Mouse (Mus musculus) limb, embryonic 15.5 days (tissue): ENCODE measurements around the gene Twist1. TPM values are rescaled to one million over a fixed set of nuclear protein-coding genes. Genes with fewer than 3 reads are reported as not detected.
A peak's percentile ranks its signal among the peaks of the same experiment; 100 is the strongest.

Experiments used
- ATAC-seq: fragments of 200-750 bp; cut with Nextera tagmentation; 2 replicates; pipeline ENCODE4 v1.8.0; 2017; ENCODE audit warnings: low read depth, moderate TSS enrichment; ENCODE audit not compliant: insufficient number of reproducible peaks, low FRiP score, low TSS enrichment
- H3K27ac ChIP-seq: fragments of 300-500 bp; sonication (generic); 2 replicates; pipeline ENCODE4 v1.5.1; 2015; ENCODE audit warnings: moderate library complexity, mild to moderate bottlenecking, inconsistent platforms
- H3K27me3 ChIP-seq: fragments of 300-500 bp; sonication (generic); 2 replicates; pipeline ENCODE4 v1.6.1; 2015; ENCODE audit warnings: inconsistent platforms
- H3K36me3 ChIP-seq: fragments of 300-500 bp; sonication (generic); 2 replicates; pipeline ENCODE4 v1.6.1; 2015; ENCODE audit warnings: inconsistent platforms
- H3K4me1 ChIP-seq: fragments of 300-500 bp; sonication (generic); 2 replicates; pipeline ENCODE4 v1.6.1; 2015; ENCODE audit warnings: inconsistent platforms
- H3K4me2 ChIP-seq: fragments of 300-500 bp; sonication (generic); 2 replicates; pipeline ENCODE4 v1.6.1; 2015; ENCODE audit warnings: mild to moderate bottlenecking, inconsistent platforms
- H3K4me3 ChIP-seq: fragments of 300-500 bp; sonication (generic); 2 replicates; pipeline ENCODE4 v1.5.1; 2015; ENCODE audit warnings: mild to moderate bottlenecking, inconsistent platforms
- H3K9ac ChIP-seq: fragments of 300-500 bp; sonication (generic); 2 replicates; pipeline ENCODE4 v1.6.1; 2015; ENCODE audit warnings: inconsistent platforms
- H3K9me3 ChIP-seq: fragments of 300-500 bp; sonication (generic); 2 replicates; pipeline ENCODE4 v1.6.1; 2016; ENCODE audit warnings: inconsistent platforms
- WGBS: fragments of 180-500 bp; shearing (Covaris S2); methylation state at CpG from one replicate; pipeline ENCODE4 v1.1.7; 2015; 5-methylcytosine and 5-hydroxymethylcytosine counted together
- polyA plus RNA-seq: library from polyadenylated mRNA; unstranded; fragments of >200 nt; fragmentation: Nextera tagmentation; extraction: Ambion mirVana; gene quantifications from 2 replicates; pipeline ENCODE4 v1.2.1, GENCODE M21; 2015

The Twist1 gene
- 27.9 and 43.7 TPM in 2 replicates for polyA plus RNA-seq

GRCm38 (mm10) chr12:33957400-33958240, at the start of gene Twist1:
TSS of gene Twist1 (plus strand) at chr12:33957671.
- H3K4me3 ChIP-seq: peak within 1 kb of the TSS; percentile 78
- under 1% methylated on average over 82 of the region's 105 CpGs for WGBS
- peak within 1 kb of the TSS; percentile 58 for H3K4me2 ChIP-seq
- ATAC-seq: peak; percentile 94
- peaks cover 11% of the 10 kb centered on the region for H3K4me1 ChIP-seq
- peak within 1 kb of the TSS; percentile 97 for H3K27ac ChIP-seq
- H3K9ac ChIP-seq: peak within 1 kb of the TSS; percentile 98
- H3K9me3 ChIP-seq: no peaks in the 10 kb centered on the region
- H3K36me3 ChIP-seq: no peaks in the 10 kb centered on the region
- peaks cover 32% of the 10 kb centered on the region for H3K27me3 ChIP-seq

GRCm38 (mm10) chr12:33926751-33927150, 30.7 kb upstream of the Twist1 start:
- WGBS: 7% methylated on average over 3 of the region's 3 CpGs
- peaks cover 30% of the 10 kb centered on the region for H3K27me3 ChIP-seq
- no peak overlapping the region for H3K4me3 ChIP-seq
- H3K9me3 ChIP-seq: no peaks in the 10 kb centered on the region
- no peak overlapping the region for H3K27ac ChIP-seq
- peaks cover 9% of the 10 kb centered on the region for H3K4me1 ChIP-seq
- no peak for ATAC-seq
- H3K4me2 ChIP-seq: no peak overlapping the region
- no peaks in the 10 kb centered on the region for H3K36me3 ChIP-seq
- no peak overlapping the region for H3K9ac ChIP-seq

- Histone ChIP-seq H3K9me3 (no peaks in the 10 kb centered on the region), H3K27ac (no peak overlapping the region), H3K4me3 (no peak overlapping the region), H3K36me3 (no peaks in the 10 kb centered on the region), H3K4me2 (no peak overlapping the region), H3K27me3 (peaks cover 30% of the 10 kb centered on the region), H3K9ac (no peak overlapping the region), H3K4me1 (peaks cover 9% of the 10 kb centered on the region)
- no peak for ATAC-seq
- WGBS: 4% methylated on average over 15 of the region's 15 CpGs
These were observed 30.0 kb upstream of the Twist1 start for GRCm38 (mm10) chr12:33927334-33928098.

- 2% methylated on average over 39 of the region's 39 CpGs for WGBS
- H3K4me1 ChIP-seq: peaks cover 9% of the 10 kb centered on the region
- H3K9me3 ChIP-seq: no peaks in the 10 kb centered on the region
- H3K27ac ChIP-seq: no peak within 1 kb of the TSS
- ATAC-seq: no peak
- no peaks in the 10 kb centered on the region for H3K36me3 ChIP-seq
- H3K4me3 ChIP-seq: peak within 1 kb of the TSS; percentile 22
- H3K27me3 ChIP-seq: peaks cover 30% of the 10 kb centered on the region
- no peak within 1 kb of the TSS for H3K9ac ChIP-seq
- peak within 1 kb of the TSS; percentile 36 for H3K4me2 ChIP-seq
These were observed 28.9 kb upstream of the Twist1 start, which contains the start of gene Ferd3l for GRCm38 (mm10) chr12:33928331-33929192. TSS of gene Ferd3l (plus strand) at chr12:33928425.

- H3K4me1 ChIP-seq: peaks cover 6% of the 10 kb centered on the region
- H3K4me2 ChIP-seq: no peak overlapping the region
- H3K4me3 ChIP-seq: no peak overlapping the region
- ATAC-seq: no peak
- 7% methylated on average over 3 of the region's 3 CpGs for WGBS
- no peak overlapping the region for H3K27ac ChIP-seq
- H3K9me3 ChIP-seq: no peaks in the 10 kb centered on the region
- peaks cover 20% of the 10 kb centered on the region for H3K27me3 ChIP-seq
- H3K9ac ChIP-seq: no peak overlapping the region
- H3K36me3 ChIP-seq: no peaks in the 10 kb centered on the region
These were observed 4.6 kb upstream of the Twist1 start for GRCm38 (mm10) chr12:33952843-33953242.

GRCm38 (mm10) chr12:33954931-33955565, 2.4 kb upstream of the Twist1 start:
- no peak for ATAC-seq
- no peaks in the 10 kb centered on the region for H3K36me3 ChIP-seq
- no peak overlapping the region for H3K9ac ChIP-seq
- H3K27me3 ChIP-seq: peaks cover 28% of the 10 kb centered on the region
- peaks cover 11% of the 10 kb centered on the region for H3K4me1 ChIP-seq
- no peak overlapping the region for H3K27ac ChIP-seq
- peak overlapping the region; percentile 78; the same call in 1 of the 2 replicates for H3K4me3 ChIP-seq
- no peaks in the 10 kb centered on the region for H3K9me3 ChIP-seq
- WGBS: 31% methylated on average over 8 of the region's 8 CpGs
- peak overlapping the region; percentile 58; the same call in 1 of the 2 replicates for H3K4me2 ChIP-seq

GRCm38 (mm10) chr12:33955606-33956295, 1.7 kb upstream of the Twist1 start:
- H3K4me3 ChIP-seq: peak overlapping the region; percentile 78
- peak overlapping the region; percentile 58 for H3K4me2 ChIP-seq
- no peak overlapping the region; the same call in 1 of the 2 replicates for H3K9ac ChIP-seq
- peaks cover 11% of the 10 kb centered on the region for H3K4me1 ChIP-seq
- H3K27me3 ChIP-seq: peaks cover 28% of the 10 kb centered on the region
- no peaks in the 10 kb centered on the region for H3K9me3 ChIP-seq
- 4% methylated on average over 28 of the region's 28 CpGs for WGBS
- ATAC-seq: no peak
- peak overlapping the region; percentile 97 for H3K27ac ChIP-seq
- no peaks in the 10 kb centered on the region for H3K36me3 ChIP-seq

- peak overlapping the region; percentile 75 for H3K9ac ChIP-seq
- H3K27me3 ChIP-seq: peaks cover 28% of the 10 kb centered on the region
- 1% methylated on average over 43 of the region's 43 CpGs for WGBS
- peak overlapping the region; percentile 78 for H3K4me3 ChIP-seq
- no peaks in the 10 kb centered on the region for H3K9me3 ChIP-seq
- 0 out of 2 replicates have a peak, but pooled peaks have one; percentile 0 for ATAC-seq
- H3K4me2 ChIP-seq: peak overlapping the region; percentile 58
- H3K27ac ChIP-seq: peak overlapping the region; percentile 97
- H3K4me1 ChIP-seq: peaks cover 11% of the 10 kb centered on the region
- H3K36me3 ChIP-seq: no peaks in the 10 kb centered on the region
These were observed 683 bp upstream of the Twist1 start for GRCm38 (mm10) chr12:33956576-33957399.

- Histone ChIP-seq H3K27ac (peak overlapping the region; percentile 97), H3K4me3 (peak overlapping the region; percentile 78), H3K9me3 (no peaks in the 10 kb centered on the region), H3K4me2 (peak overlapping the region; percentile 58), H3K4me1 (peaks cover 16% of the 10 kb centered on the region), H3K9ac (peak overlapping the region; percentile 98), H3K36me3 (no peaks in the 10 kb centered on the region), H3K27me3 (peaks cover 32% of the 10 kb centered on the region)
- WGBS: under 1% methylated on average over 49 of the region's 56 CpGs
- ATAC-seq: no peak
These were observed 1.0 kb downstream of the Twist1 start for GRCm38 (mm10) chr12:33958241-33959194.
